ENCODE assay signal across 15 mouse cellular contexts in genomic region chr2:32634277-32635105, GRCm38 (mm10). TPM values are rescaled to one million over a fixed set of nuclear protein-coding genes. Genes with fewer than 3 reads are reported as not detected.
DNase-seq lines count a peak whose midpoint lies in the region; ATAC-seq and TF ChIP-seq lines count a peak whose summit lies in the region.
"Had no signal": no experiment of that assay in that cellular context is flagged by ENCODE, and none has a peak within 500 bp of the region (broad histone marks: within the 10 kb centered on the region; RNA-seq: fewer than 3 reads in every experiment).

No protein-coding gene starts in this region.

- H3K27ac ChIP-seq in heart, embryonic 12.5 days (ENCODE audit: poor library complexity, severe bottlenecking), result peak overlapping the region; percentile 41; the same call in 1 of the 2 replicates
- H3K27ac ChIP-seq in left cerebral cortex, adult 2 months, result peak overlapping the region; percentile 21; the same call in 1 of the 2 replicates
- H3K27ac ChIP-seq in embryonic facial prominence, embryonic 10.5 days (replicated peaks), result peak overlapping the region; percentile 40
- peak overlapping the region; percentile 71 for H3K27ac ChIP-seq in heart, postnatal 0 days (ENCODE audit: low read depth)
- H3K27ac ChIP-seq: forebrain, embryonic 13.5 days; hindbrain, embryonic 15.5 days had no signal

- intact Hi-C loops in left cerebral cortex, adult 2 months (cut with DNase I), result loop anchor here (5.0 kb wide), 1 partner anchor 123 kb away; the partner anchor contains the start of gene Tor2a
- intact Hi-C loops in left cerebral cortex, postnatal 14 days (cut with DNase I), result no loop called here

- no peaks in the 10 kb centered on the region for H3K9me3 ChIP-seq in heart, embryonic 12.5 days (replicated peaks)
- no peaks in the 10 kb centered on the region for H3K9me3 ChIP-seq in embryonic facial prominence, embryonic 10.5 days
- H3K9me3 ChIP-seq in heart, postnatal 0 days (replicated peaks; ENCODE audit: control insufficient read depth, low read length), result no peaks in the 10 kb centered on the region
- H3K9me3 ChIP-seq: forebrain, embryonic 13.5 days; hindbrain, embryonic 15.5 days had no signal

- no peak for DNase-seq in heart, adult 18-20 months
- no peak for DNase-seq in left cerebral cortex, adult 2 months (ENCODE audit: extremely low spot score in 1 of 2, low spot score in 2 of 2)
- no peak for DNase-seq in left cerebral cortex, postnatal 14 days (ENCODE audit: low spot score in 2 of 2)
- no peak for DNase-seq in embryonic facial prominence, embryonic 10.5 days (ENCODE audit: low spot score)
- DNase-seq in heart, postnatal 0 days (ENCODE audit: low spot score), result no peak
- DNase-seq in embryo, embryonic 9.5 days (ENCODE audit: extremely low spot score), result no peak
- DNase-seq: right cerebral cortex, postnatal 4 days had no signal

- no peak overlapping the region for H3K4me2 ChIP-seq in heart, embryonic 12.5 days
- H3K4me2 ChIP-seq in heart, postnatal 0 days (ENCODE audit: low read depth, low read length), result no peak overlapping the region
- H3K4me2 ChIP-seq: forebrain, embryonic 13.5 days; hindbrain, embryonic 15.5 days had no signal

- H3K36me3 ChIP-seq in heart, embryonic 12.5 days, result peaks cover 53% of the 10 kb centered on the region
- H3K36me3 ChIP-seq in embryonic facial prominence, embryonic 10.5 days (replicated peaks), result no peaks in the 10 kb centered on the region; the same call in 1 of the 2 replicates
- H3K36me3 ChIP-seq in heart, postnatal 0 days (replicated peaks; ENCODE audit: control insufficient read depth, insufficient read depth, low read length), result peaks cover 46% of the 10 kb centered on the region

- H3K9ac ChIP-seq in heart, embryonic 12.5 days, result no peak overlapping the region
- no peak overlapping the region for H3K9ac ChIP-seq in heart, postnatal 0 days (replicated peaks; ENCODE audit: low read depth, low read length)
- H3K9ac ChIP-seq: forebrain, embryonic 13.5 days; hindbrain, embryonic 15.5 days had no signal

- H3K27me3 ChIP-seq in heart, embryonic 12.5 days (replicated peaks), result no peaks in the 10 kb centered on the region
- H3K27me3 ChIP-seq in embryonic facial prominence, embryonic 10.5 days (replicated peaks; ENCODE audit: low read depth, poor library complexity, severe bottlenecking), result no peaks in the 10 kb centered on the region
- no peaks in the 10 kb centered on the region for H3K27me3 ChIP-seq in heart, postnatal 0 days (ENCODE audit: control insufficient read depth, insufficient read depth, low read length)
- H3K27me3 ChIP-seq: forebrain, embryonic 13.5 days; hindbrain, embryonic 15.5 days had no signal

- TF ChIP-seq EP300 in heart, postnatal 0 days (IDR thresholded peaks at IDR 0.05; ENCODE audit: low read depth), result no peak

- WGBS in heart, embryonic 12.5 days, result 78% methylated on average over 10 of the region's 10 CpGs
- WGBS in embryonic facial prominence, embryonic 10.5 days, result 86% methylated on average over 10 of the region's 10 CpGs
- 80% methylated on average over 10 of the region's 10 CpGs for WGBS in heart, postnatal 0 days

- peaks cover 53% of the 10 kb centered on the region for H3K4me1 ChIP-seq in heart, embryonic 12.5 days (replicated peaks)
- peaks cover 69% of the 10 kb centered on the region for H3K4me1 ChIP-seq in embryonic facial prominence, embryonic 10.5 days
- peaks cover 6% of the 10 kb centered on the region for H3K4me1 ChIP-seq in heart, postnatal 0 days (ENCODE audit: control insufficient read depth, insufficient read depth)

- no peak for TF ChIP-seq CTCF in left cerebral cortex, adult 2 months (IDR thresholded peaks at IDR 0.05)
- TF ChIP-seq CTCF in heart, postnatal 0 days (IDR thresholded peaks at IDR 0.05; ENCODE audit: low read depth), result no peak

- no peak overlapping the region for H3K4me3 ChIP-seq in heart, embryonic 12.5 days
- H3K4me3 ChIP-seq in left cerebral cortex, adult 2 months, result no peak overlapping the region
- no peak overlapping the region for H3K4me3 ChIP-seq in embryonic facial prominence, embryonic 10.5 days
- H3K4me3 ChIP-seq in heart, postnatal 0 days (ENCODE audit: low read depth, low read length), result no peak overlapping the region
- H3K4me3 ChIP-seq: forebrain, embryonic 13.5 days; hindbrain, embryonic 15.5 days had no signal

- ATAC-seq in heart, embryonic 12.5 days (ENCODE audit: insufficient number of reproducible peaks, low FRiP score), result no peak
- no peak for ATAC-seq in heart, postnatal 0 days (ENCODE audit: insufficient read depth, low read depth)
- ATAC-seq: forebrain, embryonic 13.5 days had no signal

RNA-seq across cellular contexts. Expression of gene Eng, which starts 11.9 kb away (rescaled TPM):
- polyA plus RNA-seq in heart, embryonic 12.5 days (2016; fragmentation: Nextera tagmentation; extraction: Ambion mirVana), result 159 and 168 TPM in 2 replicates
- 100 to 1,000 TPM in 1 of 2 experiments, 10 to 100 TPM in 1; 95.1 to 106 TPM for total RNA-seq in heart, adult 18-20 months (2021)
- 10 to 100 TPM; 22.2 to 23.0 TPM for total RNA-seq in left cerebral cortex, adult 2 months (2021)
- 10 to 100 TPM; 30.7 to 34.5 TPM for total RNA-seq in left cerebral cortex, postnatal 14 days (2021)
- 23.7 and 25.5 TPM in 2 replicates for polyA plus RNA-seq in embryonic facial prominence, embryonic 10.5 days (2016; fragmentation: Nextera tagmentation; extraction: Ambion mirVana)
- total RNA-seq in heart, postnatal 0 days (2014; rRNA removed; ENCODE audit: low replicate concordance), result 123 and 148 TPM in 2 replicates
- 133 and 137 TPM in 2 replicates for polyA plus RNA-seq in heart, postnatal 0 days (2015; fragmentation: Nextera tagmentation; extraction: Ambion mirVana)

RNA-seq across cellular contexts. Expression of gene Ak1, which starts 12.9 kb away (rescaled TPM):
- polyA plus RNA-seq in heart, embryonic 12.5 days (2016; fragmentation: Nextera tagmentation; extraction: Ambion mirVana), result 285 and 294 TPM in 2 replicates
- 100 to 1,000 TPM; 654 to 691 TPM for total RNA-seq in heart, adult 18-20 months (2021)
- total RNA-seq in left cerebral cortex, adult 2 months (2021), result 100 to 1,000 TPM; 140 to 153 TPM
- 100 to 1,000 TPM; 162 to 164 TPM for total RNA-seq in left cerebral cortex, postnatal 14 days (2021)
- polyA plus RNA-seq in embryonic facial prominence, embryonic 10.5 days (2016; fragmentation: Nextera tagmentation; extraction: Ambion mirVana), result 20.5 and 24.7 TPM in 2 replicates
- 544 and 572 TPM in 2 replicates for total RNA-seq in heart, postnatal 0 days (2014; rRNA removed; ENCODE audit: low replicate concordance)
- 721 and 737 TPM in 2 replicates for polyA plus RNA-seq in heart, postnatal 0 days (2015; fragmentation: Nextera tagmentation; extraction: Ambion mirVana)
- total RNA-seq: megakaryocyte, adult 5-6 weeks had no signal

RNA-seq across cellular contexts. Expression of gene St6galnac6, which starts 35.0 kb away (rescaled TPM):
- polyA plus RNA-seq in heart, embryonic 12.5 days (2016; fragmentation: Nextera tagmentation; extraction: Ambion mirVana), result 31.6 and 35.3 TPM in 2 replicates
- 100 to 1,000 TPM; 108 to 117 TPM for total RNA-seq in heart, adult 18-20 months (2021)
- 100 to 1,000 TPM; 122 to 133 TPM for total RNA-seq in left cerebral cortex, adult 2 months (2021)
- total RNA-seq in left cerebral cortex, postnatal 14 days (2021), result 100 to 1,000 TPM; 110 to 114 TPM
- 17.1 and 17.3 TPM in 2 replicates for polyA plus RNA-seq in embryonic facial prominence, embryonic 10.5 days (2016; fragmentation: Nextera tagmentation; extraction: Ambion mirVana)
- total RNA-seq in heart, postnatal 0 days (2014; rRNA removed; ENCODE audit: low replicate concordance), result 102 and 117 TPM in 2 replicates
- 44.1 and 44.3 TPM in 2 replicates for polyA plus RNA-seq in heart, postnatal 0 days (2015; fragmentation: Nextera tagmentation; extraction: Ambion mirVana)

RNA-seq across cellular contexts. Expression of gene St6galnac4, which starts 47.6 kb away (rescaled TPM):
- 45.6 and 47.2 TPM in 2 replicates for polyA plus RNA-seq in heart, embryonic 12.5 days (2016; fragmentation: Nextera tagmentation; extraction: Ambion mirVana)
- total RNA-seq in heart, adult 18-20 months (2021), result 10 to 100 TPM; 14.7 to 16.1 TPM
- total RNA-seq in left cerebral cortex, adult 2 months (2021), result 10 to 100 TPM; 37.2 to 38.0 TPM
- total RNA-seq in left cerebral cortex, postnatal 14 days (2021), result 10 to 100 TPM; 36.2 to 38.4 TPM
- polyA plus RNA-seq in embryonic facial prominence, embryonic 10.5 days (2016; fragmentation: Nextera tagmentation; extraction: Ambion mirVana), result 25.1 and 26.4 TPM in 2 replicates
- 25.7 and 28.0 TPM in 2 replicates for total RNA-seq in heart, postnatal 0 days (2014; rRNA removed; ENCODE audit: low replicate concordance)
- 25.5 and 27.0 TPM in 2 replicates for polyA plus RNA-seq in heart, postnatal 0 days (2015; fragmentation: Nextera tagmentation; extraction: Ambion mirVana)

RNA-seq across cellular contexts. Expression of gene 9430097D07Rik, which starts 59.0 kb away (rescaled TPM):
- 0.18 and 0.24 TPM in 2 replicates for polyA plus RNA-seq in heart, embryonic 12.5 days (2016; fragmentation: Nextera tagmentation; extraction: Ambion mirVana)
- not detected for total RNA-seq in heart, adult 18-20 months (2021)
- 1 to 10 TPM in 1 of 2 experiments, under 1 TPM in 1; 0.75 to 1.1 TPM for total RNA-seq in left cerebral cortex, adult 2 months (2021)
- total RNA-seq in left cerebral cortex, postnatal 14 days (2021), result 1 to 10 TPM in 1 of 2 experiments, under 1 TPM in 1; 0.86 to 1.1 TPM
- 0.11 TPM in 2 replicates for polyA plus RNA-seq in embryonic facial prominence, embryonic 10.5 days (2016; fragmentation: Nextera tagmentation; extraction: Ambion mirVana)
- total RNA-seq in heart, postnatal 0 days (2014; rRNA removed; ENCODE audit: low replicate concordance), result not detected in 2 replicates
- polyA plus RNA-seq in heart, postnatal 0 days (2015; fragmentation: Nextera tagmentation; extraction: Ambion mirVana), result not detected in 2 replicates
- total RNA-seq: adrenal gland, postnatal 36 days; common myeloid progenitor, adult 5-6 weeks; gastrocnemius, adult 8-10 months; megakaryocyte, adult 5-6 weeks had no signal
- polyA plus RNA-seq: thymus, postnatal 0 days had no signal

Comparison
In these comparisons a context has a peak if more than half of its experiments do, and no peak if none do; other contexts are left out.
1. H3K27ac ChIP-seq: peak in every context shown above with its lines; median percentile 71 in heart, postnatal 0 days; 41 in heart, embryonic 12.5 days; 40 in embryonic facial prominence, embryonic 10.5 days; 21 in left cerebral cortex, adult 2 months.